Mouse (Mus musculus): Measurements from ENCODE around the gene Cd4. TPM values are rescaled to one million over a fixed set of nuclear protein-coding genes. Genes with fewer than 3 reads are reported as not detected.
A peak's percentile ranks its signal among the peaks of the same experiment; 100 is the strongest.

Cd4 gene
- polyA plus RNA-seq, 1 experiment from 2014 or later, result 0.14 TPM

DNA sequence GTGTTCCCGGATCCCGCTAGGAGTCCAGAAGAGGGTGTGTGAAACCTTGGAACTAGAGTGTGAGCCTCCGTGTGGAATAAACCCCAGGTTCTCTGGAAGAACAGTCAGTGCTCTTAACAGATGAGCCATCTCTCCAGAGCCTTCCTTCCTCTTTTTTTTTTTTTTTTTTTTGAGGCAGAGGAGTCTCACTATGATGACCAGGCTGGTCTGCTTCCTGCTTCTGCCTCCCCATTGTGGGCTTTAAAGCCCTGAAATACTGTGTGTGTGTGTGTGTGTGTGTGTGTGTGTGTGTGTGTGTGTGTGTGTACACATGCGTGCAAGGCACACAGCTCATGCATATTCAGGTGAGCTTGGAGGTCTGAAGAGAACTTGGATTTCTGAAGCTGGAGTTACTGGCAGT is 33.5 kb upstream of the Cd4 start:
- peak overlapping the region; percentile 34; the same call in 1 of the 2 replicates for H3K27ac ChIP-seq (ENCODE audit: low read depth)
- 28% methylated on average over 4 of the region's 4 CpGs for WGBS (ENCODE audit: insufficient replicate concordance)
- no peak for ATAC-seq

DNA sequence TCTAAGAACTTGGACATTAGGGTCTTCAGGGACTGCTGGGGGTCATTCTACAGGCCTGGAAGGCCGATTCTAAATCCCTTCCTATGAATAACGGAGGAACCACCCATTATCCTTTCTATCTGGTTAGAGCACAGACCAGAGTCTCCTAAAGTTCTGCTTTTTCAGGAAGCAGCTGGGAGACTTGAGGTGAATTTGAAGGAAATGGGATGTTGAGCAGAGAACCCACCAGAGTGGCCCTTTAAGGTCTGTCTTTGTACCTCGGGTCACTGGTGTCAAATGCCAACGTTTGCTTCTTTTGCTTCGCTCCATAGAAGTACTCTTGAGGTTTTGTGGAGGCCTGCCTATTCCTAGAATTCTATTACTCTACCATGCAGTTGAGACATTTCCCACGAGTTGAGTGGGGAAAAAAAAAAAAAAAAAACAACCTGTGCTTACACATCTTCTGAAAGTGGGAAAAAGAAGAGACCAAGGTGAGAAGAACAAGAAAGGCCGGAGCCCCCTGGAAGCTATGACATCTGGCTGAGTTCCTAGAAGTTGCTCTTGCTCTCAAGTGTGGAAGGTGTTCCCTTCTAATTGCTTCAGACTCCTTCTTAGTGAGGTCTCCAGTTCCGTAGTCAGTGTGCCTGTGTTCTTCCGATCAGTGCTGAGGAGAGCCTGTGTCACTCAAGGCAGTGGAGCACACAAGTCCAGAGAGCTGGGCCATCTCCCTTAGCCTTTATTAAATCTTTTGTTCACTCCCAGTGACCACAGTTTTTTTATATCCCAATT is 32.5 kb upstream of the Cd4 start:
- no peak overlapping the region for H3K9ac ChIP-seq (replicated peaks)
- no peak for TF ChIP-seq EP300 (IDR thresholded peaks at IDR 0.05; ENCODE audit: low read depth)
- TF ChIP-seq CTCF (IDR thresholded peaks at IDR 0.05; ENCODE audit: low read depth), result no peak
- 41% methylated on average over 9 of the region's 9 CpGs for WGBS (ENCODE audit: insufficient replicate concordance)
- no peak overlapping the region for H3K4me3 ChIP-seq (ENCODE audit: low read depth, low read length)
- DNase-seq, result no peak
- no peaks in the 10 kb centered on the region for H3K9me3 ChIP-seq (ENCODE audit: low read length)
- H3K27me3 ChIP-seq (ENCODE audit: insufficient read depth, low read length), result peaks cover 32% of the 10 kb centered on the region
- no peaks in the 10 kb centered on the region for H3K36me3 ChIP-seq (replicated peaks; ENCODE audit: insufficient read depth, low read length)
- no peak for ATAC-seq
- H3K4me2 ChIP-seq (ENCODE audit: low read depth, low read length), result peak overlapping the region; percentile 58
- peaks cover 13% of the 10 kb centered on the region for H3K4me1 ChIP-seq (ENCODE audit: insufficient read depth)
- H3K27ac ChIP-seq (ENCODE audit: low read depth), result peak overlapping the region; percentile 70

More for the DNA sequence above, 33.5 kb upstream of the Cd4 start:
- Histone ChIP-seq H3K4me3 (ENCODE audit: low read depth, low read length) (no peak overlapping the region), H3K4me2 (ENCODE audit: low read depth, low read length) (no peak overlapping the region), H3K27me3 (ENCODE audit: insufficient read depth, low read length) (peaks cover 23% of the 10 kb centered on the region), H3K9ac (replicated peaks) (no peak overlapping the region), H3K36me3 (replicated peaks; ENCODE audit: insufficient read depth, low read length) (no peaks in the 10 kb centered on the region), H3K9me3 (ENCODE audit: low read length) (no peaks in the 10 kb centered on the region), H3K4me1 (ENCODE audit: insufficient read depth) (peaks cover 11% of the 10 kb centered on the region)
- no peak for DNase-seq
- TF ChIP-seq EP300 (IDR thresholded peaks at IDR 0.05; ENCODE audit: low read depth), result no peak
- no peak for TF ChIP-seq CTCF (IDR thresholded peaks at IDR 0.05; ENCODE audit: low read depth)

DNA sequence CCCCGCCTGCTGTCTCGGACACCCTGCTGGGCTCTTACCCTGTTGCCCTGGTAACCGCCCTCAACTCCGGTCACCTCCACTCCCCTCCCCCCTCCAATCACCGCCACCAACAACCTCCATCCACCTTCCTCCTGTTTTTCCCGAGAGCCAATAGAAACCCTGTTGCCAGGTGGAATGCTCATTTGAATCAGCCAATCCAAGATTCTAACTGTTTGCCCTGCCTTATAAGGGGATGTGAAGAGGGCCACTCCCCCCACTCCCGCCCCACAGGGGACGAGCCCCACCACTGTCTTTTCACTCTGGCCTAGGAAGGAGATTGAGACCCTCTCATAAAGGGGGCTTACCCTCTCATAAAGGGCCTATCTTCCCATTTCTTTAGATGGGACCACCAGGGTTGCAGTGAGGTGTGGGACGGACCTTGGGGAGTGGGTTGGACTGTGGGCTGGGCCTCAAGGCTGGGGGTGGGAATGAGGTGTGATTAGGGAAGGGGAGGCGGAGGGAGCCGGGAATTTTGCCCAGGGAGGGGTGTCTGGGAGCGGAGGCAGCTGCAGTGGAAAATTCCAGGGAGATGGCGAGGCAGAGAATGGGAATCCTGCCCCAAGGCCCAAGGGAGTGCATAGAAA is 31.8 kb upstream of the Cd4 start, which contains the start of gene Ptms:
Gene Ptms (minus strand): TSS at position 409 of the 623 bp plus-strand sequence.
- peak within 1 kb of the TSS; percentile 27 for H3K4me3 ChIP-seq (ENCODE audit: low read depth, low read length)

DNA sequence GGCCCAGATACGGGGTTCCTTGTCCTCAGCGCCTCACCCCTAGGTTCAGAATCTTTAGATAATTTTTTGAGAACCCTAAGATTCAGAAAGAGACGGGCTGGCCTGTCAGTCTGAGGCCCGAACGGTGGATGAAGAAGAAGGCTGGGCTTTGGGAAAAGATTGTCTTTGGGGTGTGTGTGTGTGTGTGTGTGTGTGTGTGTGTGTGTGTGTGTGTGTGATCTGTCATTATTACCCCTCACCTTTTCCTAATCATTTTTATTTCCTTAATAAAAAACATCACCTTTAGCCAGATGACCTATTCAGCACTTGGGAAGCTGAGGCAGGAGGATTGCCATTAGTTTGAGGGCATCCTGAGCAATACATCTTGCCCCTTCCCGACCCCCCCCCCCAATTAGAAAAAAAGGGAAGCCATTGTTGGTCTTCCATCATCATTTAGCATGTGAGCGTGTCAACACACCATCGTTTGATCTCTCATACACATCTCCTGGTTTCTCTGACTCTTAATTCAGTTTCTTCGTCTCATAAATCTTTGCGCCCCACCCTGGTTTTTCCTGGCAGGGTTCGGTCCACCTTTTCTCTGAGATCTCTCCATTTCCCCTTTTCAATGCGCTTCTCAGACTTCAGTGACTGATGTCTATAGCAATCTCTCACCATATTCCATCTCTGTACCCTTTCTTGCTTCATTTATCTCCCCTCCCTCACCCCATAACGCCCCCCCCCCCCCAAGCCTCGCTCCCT is 31.0 kb upstream of the Cd4 start:
- Histone ChIP-seq H3K4me1 (ENCODE audit: insufficient read depth) (peaks cover 20% of the 10 kb centered on the region), H3K9ac (replicated peaks) (no peak overlapping the region), H3K27ac (ENCODE audit: low read depth) (0 out of 2 replicates have a peak overlapping the region, but pooled peaks have one; percentile 96), H3K9me3 (ENCODE audit: low read length) (no peaks in the 10 kb centered on the region), H3K36me3 (replicated peaks; ENCODE audit: insufficient read depth, low read length) (peaks cover 7% of the 10 kb centered on the region; the same call in 1 of the 2 replicates), H3K4me2 (ENCODE audit: low read depth, low read length) (peak overlapping the region; percentile 77), H3K4me3 (ENCODE audit: low read depth, low read length) (peak overlapping the region; percentile 27), H3K27me3 (ENCODE audit: insufficient read depth, low read length) (peaks cover 37% of the 10 kb centered on the region)
- no peak for ATAC-seq
- DNase-seq, result no peak
- TF ChIP-seq CTCF (IDR thresholded peaks at IDR 0.05; ENCODE audit: low read depth) (no peak), EP300 (IDR thresholded peaks at IDR 0.05; ENCODE audit: low read depth) (no peak)
- WGBS (ENCODE audit: insufficient replicate concordance), result 23% methylated on average over 13 of the region's 14 CpGs

More for the DNA sequence above, 31.8 kb upstream of the Cd4 start, which contains the start of gene Ptms:
- Histone ChIP-seq H3K9me3 (ENCODE audit: low read length) (no peaks in the 10 kb centered on the region), H3K9ac (replicated peaks) (no peak within 1 kb of the TSS), H3K27me3 (ENCODE audit: insufficient read depth, low read length) (peaks cover 37% of the 10 kb centered on the region), H3K4me2 (ENCODE audit: low read depth, low read length) (peak within 1 kb of the TSS; percentile 77), H3K27ac (ENCODE audit: low read depth) (peak within 1 kb of the TSS; percentile 70), H3K36me3 (replicated peaks; ENCODE audit: insufficient read depth, low read length) (peaks cover under 1% of the 10 kb centered on the region; the same call in 1 of the 2 replicates), H3K4me1 (ENCODE audit: insufficient read depth) (peaks cover 18% of the 10 kb centered on the region)
- 15% methylated on average over 13 of the region's 13 CpGs for WGBS (ENCODE audit: insufficient replicate concordance)
- ATAC-seq, result peak; percentile 70
- no peak for TF ChIP-seq CTCF (IDR thresholded peaks at IDR 0.05; ENCODE audit: low read depth)
- TF ChIP-seq EP300 (IDR thresholded peaks at IDR 0.05; ENCODE audit: low read depth), result peak; percentile 41; the same call in 1 of the 2 replicates
- peak; percentile 83 for DNase-seq

DNA sequence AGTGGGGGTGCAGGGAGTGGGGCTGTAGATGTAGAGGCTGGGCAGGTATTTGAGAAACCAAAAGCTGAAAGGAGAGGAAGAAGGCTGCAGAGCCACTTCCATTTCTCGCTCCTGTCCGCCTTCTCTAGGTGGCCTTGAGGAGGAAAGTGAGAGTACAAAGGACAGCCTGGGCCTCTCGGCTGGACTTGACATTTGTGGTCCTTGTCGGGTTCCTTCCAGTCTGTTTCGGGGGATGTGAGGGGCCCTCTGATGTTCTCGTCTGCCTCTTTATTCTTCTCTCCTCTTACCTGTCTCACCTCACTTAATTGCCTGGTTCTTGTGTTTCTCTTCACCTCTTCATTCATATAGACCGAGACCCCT is 30.3 kb upstream of the Cd4 start:
- Histone ChIP-seq H3K36me3 (replicated peaks; ENCODE audit: insufficient read depth, low read length) (peaks cover 12% of the 10 kb centered on the region; the same call in 1 of the 2 replicates), H3K27me3 (ENCODE audit: insufficient read depth, low read length) (peaks cover 37% of the 10 kb centered on the region), H3K9ac (replicated peaks) (peak overlapping the region; percentile 85), H3K4me2 (ENCODE audit: low read depth, low read length) (peak overlapping the region; percentile 77), H3K9me3 (ENCODE audit: low read length) (no peaks in the 10 kb centered on the region), H3K4me1 (ENCODE audit: insufficient read depth) (peaks cover 22% of the 10 kb centered on the region), H3K27ac (ENCODE audit: low read depth) (peak overlapping the region; percentile 96), H3K4me3 (ENCODE audit: low read depth, low read length) (peak overlapping the region; percentile 78)
- WGBS (ENCODE audit: insufficient replicate concordance), result 23% methylated on average over 7 of the region's 7 CpGs
- no peak for TF ChIP-seq CTCF (IDR thresholded peaks at IDR 0.05; ENCODE audit: low read depth)
- TF ChIP-seq EP300 (IDR thresholded peaks at IDR 0.05; ENCODE audit: low read depth), result no peak
- DNase-seq (no peak), ATAC-seq (no peak)
